Mouse (Mus musculus) erythroblast, adult 5-6 weeks (primary cell): Measurements from ENCODE around the gene Pax9. TPM values are rescaled to one million over a fixed set of nuclear protein-coding genes. Genes with fewer than 3 reads are reported as not detected.

Source experiments
- ATAC-seq: replicated peaks from 2 replicates; pipeline ENCODE4 v1.8.0; 2016; ENCODE audit warnings: moderate number of reproducible peaks, mild to moderate bottlenecking, moderate TSS enrichment, inconsistent platforms; ENCODE audit not compliant: poor library complexity, low FRiP score, severe bottlenecking
- total RNA-seq, 2 experiments: library from RNA; stranded (forward) in 1 of 2; stranded (reverse) in 1 of 2; fragments of 150-400 nt in 1 of 2; fragments of 200-764, 138-1000 nt in 1 of 2; gene quantifications; 2 replicates each; pipeline versions ENCODE4 v1.2.3 to v1.2.4; 2015 to 2017; ENCODE audit warnings: low replicate concordance in 2 of 2

Gene Pax9
- total RNA-seq (2015; ENCODE audit: low replicate concordance): not detected in 2 replicates
- total RNA-seq (2017; ENCODE audit: low replicate concordance): 0.84 TPM in 1 of 2 replicates, not detected in the other

- ATAC-seq: no peak
Observed at GRCm38 (mm10) chr12:56691427-56692079, at the start of gene Pax9. Gene Pax9 (plus strand): TSS chr12:56691767.

DNA sequence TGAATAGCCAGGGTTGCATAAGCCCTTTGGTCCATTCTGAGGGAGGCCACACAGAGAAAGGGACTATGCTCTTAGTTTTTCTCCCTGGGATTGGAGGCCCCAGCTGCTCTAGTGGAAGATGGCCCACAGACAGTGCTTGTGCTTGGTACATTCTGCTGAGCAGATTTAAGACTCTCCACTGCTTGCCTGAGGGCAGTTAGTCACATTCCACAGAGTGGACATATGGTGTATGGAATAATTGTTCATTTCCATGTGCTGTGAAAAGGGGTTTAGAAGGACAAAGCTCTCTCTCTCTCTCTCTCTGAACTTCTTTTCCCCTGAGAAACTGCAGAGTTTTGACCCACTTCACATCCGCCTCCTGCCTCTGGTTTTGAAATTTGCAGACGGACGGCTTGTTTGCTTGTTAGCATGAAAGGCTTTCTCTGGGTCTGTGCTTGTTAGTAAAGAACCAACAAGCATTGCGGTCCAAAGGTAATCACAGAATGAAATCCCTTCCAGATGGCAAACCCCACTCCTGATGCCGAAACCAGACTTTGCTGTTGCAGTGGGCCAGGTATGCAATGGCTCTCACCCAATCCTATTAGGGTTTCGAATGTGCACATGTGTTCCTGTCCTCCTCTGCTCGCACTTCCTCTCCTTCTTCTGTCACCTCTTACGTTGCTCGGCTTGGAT, 22.0 kb upstream of the Pax9 start:
- no peak for ATAC-seq

- no peak for ATAC-seq
Observed at GRCm38 (mm10) chr12:56670795-56671194, 20.8 kb upstream of the Pax9 start.

GRCm38 (mm10) chr12:56674726-56675125, 16.8 kb upstream of the Pax9 start:
- no peak for ATAC-seq

GRCm38 (mm10) chr12:56677620-56678019, 13.9 kb upstream of the Pax9 start:
- no peak for ATAC-seq

- no peak for ATAC-seq
Observed at GRCm38 (mm10) chr12:56681096-56681811, 10.3 kb upstream of the Pax9 start.

DNA sequence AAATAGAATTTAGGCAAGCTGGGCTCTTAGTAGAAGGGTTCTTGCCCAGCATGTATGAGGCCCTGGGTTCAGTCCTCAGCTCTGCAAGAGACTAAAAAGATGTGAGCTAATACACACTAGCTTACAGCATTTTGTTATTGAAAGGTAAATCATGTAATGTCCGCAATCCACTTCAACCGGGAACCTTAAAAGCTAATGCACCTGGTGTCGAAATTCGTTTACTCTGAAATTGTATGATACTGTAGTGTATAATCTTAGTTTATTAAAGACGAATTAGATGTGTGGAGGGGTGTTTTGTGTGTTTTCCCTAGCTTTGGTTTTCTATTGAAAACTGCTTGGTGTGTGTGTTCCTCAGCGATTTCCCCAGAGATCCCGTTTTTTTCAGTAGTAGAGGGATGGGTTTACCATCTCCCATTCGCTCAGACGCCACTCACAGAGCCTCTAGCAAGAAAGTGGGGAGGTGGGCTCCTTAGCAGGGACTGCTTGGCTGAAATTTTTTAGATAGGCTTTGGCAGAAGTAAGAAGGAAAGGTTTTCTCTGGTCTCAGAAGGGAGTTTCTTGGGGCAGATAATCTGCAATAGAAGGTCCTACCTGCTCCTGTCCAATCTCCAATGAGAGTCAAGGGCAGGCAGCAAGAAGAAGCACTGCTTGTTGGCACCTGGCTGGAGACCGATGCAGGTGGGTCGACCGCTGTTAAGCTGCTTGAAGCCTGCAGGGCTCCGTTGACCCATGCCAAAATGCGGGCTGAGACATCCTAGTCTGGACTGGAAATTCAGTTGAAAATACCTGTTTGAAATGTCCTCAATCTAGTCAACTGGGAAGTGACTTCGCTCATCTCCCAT, 3.7 kb upstream of the Pax9 start:
- no peak for ATAC-seq

- ATAC-seq: no peak
Observed at GRCm38 (mm10) chr12:56688482-56688840, 3.1 kb upstream of the Pax9 start.

DNA sequence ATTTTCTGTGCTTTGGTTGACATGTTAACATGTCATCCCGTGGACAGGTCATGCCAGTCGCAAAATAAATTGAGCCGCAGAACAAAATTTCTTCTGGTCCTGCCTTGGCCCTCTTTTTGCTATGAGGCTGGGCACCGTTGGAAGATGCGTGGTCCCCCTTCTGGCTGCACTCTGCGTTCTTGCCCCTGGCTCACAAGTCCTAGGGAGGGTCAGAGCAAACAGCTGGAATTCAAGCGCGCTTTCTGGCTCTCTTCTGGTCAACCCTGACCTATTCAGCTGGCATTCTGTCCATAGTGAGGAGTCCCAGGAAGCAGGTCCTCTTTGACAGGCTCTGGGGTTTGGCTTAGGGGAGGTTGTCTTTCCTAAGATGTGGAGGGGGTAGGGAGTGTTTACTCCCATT, 2.6 kb upstream of the Pax9 start:
- ATAC-seq: no peak

DNA sequence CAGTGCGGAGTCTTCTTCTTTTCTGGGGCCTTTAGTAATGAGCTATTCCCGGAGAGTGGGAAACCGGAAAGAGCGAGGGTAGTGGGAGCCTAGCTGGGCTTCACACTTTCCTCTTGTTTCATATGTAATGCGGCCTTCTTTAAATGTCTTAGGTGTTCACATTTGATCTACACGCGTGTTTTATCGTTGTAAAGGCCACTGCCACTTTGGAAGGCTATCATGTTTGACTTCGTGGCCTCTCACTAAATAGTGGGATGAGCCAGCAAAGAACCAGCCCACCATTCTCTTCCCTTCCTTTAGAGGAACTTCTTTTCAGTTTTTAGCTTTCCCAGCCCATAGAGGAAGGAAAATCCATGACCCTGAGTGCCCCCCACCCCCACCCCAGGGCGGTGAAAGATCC, 2.2 kb upstream of the Pax9 start:
- ATAC-seq: no peak

GRCm38 (mm10) chr12:56689736-56690135, 1.8 kb upstream of the Pax9 start:
- no peak for ATAC-seq

GRCm38 (mm10) chr12:56690366-56690765, 1.2 kb upstream of the Pax9 start:
- ATAC-seq: no peak

- no peak for ATAC-seq
Observed at GRCm38 (mm10) chr12:56691001-56691400, 566 bp upstream of the Pax9 start.

- no peak for ATAC-seq
Observed at GRCm38 (mm10) chr12:56692536-56692935, 969 bp downstream of the Pax9 start.

DNA sequence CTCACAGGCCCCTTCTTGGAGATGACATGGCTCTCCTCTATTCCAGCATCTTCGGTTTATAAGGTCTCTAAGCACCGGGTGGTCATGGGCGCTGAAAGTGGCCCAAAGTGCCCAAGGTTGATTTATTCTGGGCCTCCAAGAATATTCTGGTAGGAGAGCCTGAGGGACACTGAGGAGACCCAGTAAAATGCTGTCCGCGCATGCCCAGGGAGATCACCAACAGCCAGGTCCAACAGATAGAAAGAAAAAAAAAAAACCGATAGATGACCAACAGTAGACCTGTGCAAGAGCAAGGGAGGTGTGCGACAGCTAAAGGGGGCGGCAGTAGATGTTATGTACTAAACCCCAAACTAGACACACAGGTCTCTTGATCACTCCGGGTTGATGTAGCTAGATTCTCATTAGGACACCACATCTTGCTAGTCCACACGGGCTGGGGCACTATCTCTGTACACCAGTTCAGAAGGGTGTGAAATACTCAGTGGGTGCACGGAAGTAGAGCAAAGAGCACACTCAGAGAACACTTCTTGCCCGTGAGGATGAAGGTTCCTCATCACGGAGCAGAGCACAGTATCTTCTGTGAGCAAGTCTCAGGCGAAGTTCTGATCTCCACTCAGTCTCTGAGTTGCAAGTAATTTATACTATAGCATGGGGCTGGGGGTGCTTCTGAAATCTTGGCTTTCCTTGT, 2.0 kb downstream of the Pax9 start:
- no peak for ATAC-seq

DNA sequence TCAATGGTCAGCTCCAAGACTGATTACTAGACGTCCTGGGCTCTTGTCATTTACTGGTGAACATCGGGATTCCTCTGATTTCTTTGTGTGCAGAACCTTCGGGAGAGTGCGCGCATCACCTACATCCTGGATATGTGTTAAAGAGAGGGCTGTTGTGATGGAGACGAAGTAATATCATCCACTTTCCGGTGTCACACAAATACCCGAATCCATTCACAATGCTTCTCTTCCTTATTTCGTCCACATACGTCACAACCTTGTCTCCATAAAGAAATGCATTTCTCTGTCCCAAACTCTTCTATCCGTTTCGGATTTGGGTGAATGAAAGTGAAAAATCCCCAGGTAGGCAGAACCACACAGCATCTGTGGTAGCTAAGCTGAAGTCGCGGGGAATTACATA, 2.8 kb downstream of the Pax9 start:
- ATAC-seq: no peak

- ATAC-seq: no peak
Observed at GRCm38 (mm10) chr12:56694936-56695335, 3.4 kb downstream of the Pax9 start.

GRCm38 (mm10) chr12:56695358-56696173, 4.0 kb downstream of the Pax9 start:
- ATAC-seq: 0 out of 2 replicates have a peak, but pooled peaks have one; percentile 53
